Mouse (Mus musculus): Measurements from ENCODE around the gene Carm1. TPM values are rescaled to one million over a fixed set of nuclear protein-coding genes. Genes with fewer than 3 reads are reported as not detected.
"Not testable (repeated sequence)": the region's sequence is repeated elsewhere in the genome, so short reads cannot be mapped to it uniquely, and the experiment has no call there.

Gene Carm1
- polyA plus RNA-seq, 1 experiment: 47.7 TPM

DNA sequence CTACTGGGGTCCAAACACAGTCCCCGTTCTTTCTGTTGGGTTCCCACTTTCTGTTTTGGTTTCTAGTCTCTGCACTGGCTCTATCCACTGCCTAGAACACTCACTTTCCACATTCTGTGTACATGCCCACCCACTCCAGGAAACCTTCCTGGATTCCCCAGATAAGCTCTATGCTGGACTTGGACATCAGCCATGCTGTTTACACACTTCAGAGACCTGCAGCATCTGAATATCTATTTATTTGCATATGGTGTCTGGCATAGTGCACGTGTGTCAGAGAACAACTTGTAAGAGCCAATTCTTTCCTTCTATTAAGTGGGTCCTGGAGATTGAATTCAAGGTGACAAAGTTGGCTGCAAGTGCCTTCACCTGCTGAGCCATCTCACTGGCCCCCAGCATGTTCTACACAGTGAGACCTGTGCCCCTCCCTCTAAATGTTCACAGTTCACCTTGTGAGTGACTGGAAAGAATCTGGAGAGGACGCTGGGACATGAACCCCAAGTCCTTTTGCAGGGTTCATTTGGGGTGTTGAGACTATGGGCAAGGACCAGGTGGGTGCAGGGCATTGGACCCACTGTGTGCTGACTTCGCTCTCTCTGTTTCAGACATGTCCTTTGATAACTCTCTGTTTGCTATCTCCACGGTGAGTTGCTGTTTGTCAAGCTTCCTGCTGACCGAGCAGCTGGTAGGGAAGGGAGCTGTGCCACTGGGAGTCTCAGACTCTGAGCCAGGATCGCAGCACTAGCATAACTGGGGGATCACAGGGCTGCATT is 6.5 kb upstream of the Carm1 start:
- H3K27me3 ChIP-seq (replicated peaks; ENCODE audit: control insufficient read depth, insufficient read depth, low read length): no peaks in the 10 kb centered on the region
- no peak overlapping the region for H3K27ac ChIP-seq (ENCODE audit: insufficient read depth, low read depth, low read length)
- TF ChIP-seq POLR2A (IDR thresholded peaks at IDR 0.05; ENCODE audit: low read depth, low read length): no peak
- TF ChIP-seq CTCF (conservative IDR thresholded peaks at IDR 0.05; ENCODE audit: insufficient read depth, insufficient read length, low read depth, low read length): no peak
- 73% methylated on average over 7 of the region's 7 CpGs for WGBS
- H3K4me1 ChIP-seq (ENCODE audit: control insufficient read depth, insufficient read depth, low read length): 0 out of 2 replicates have a peak, but pooled peaks cover under 1% of the 10 kb centered on the region
- H3K4me3 ChIP-seq (ENCODE audit: insufficient read depth, low read depth, low read length): no peak overlapping the region
- no peak for DNase-seq
- H3K36me3 ChIP-seq (ENCODE audit: control insufficient read depth, insufficient read depth, low read length): no peaks in the 10 kb centered on the region

DNA sequence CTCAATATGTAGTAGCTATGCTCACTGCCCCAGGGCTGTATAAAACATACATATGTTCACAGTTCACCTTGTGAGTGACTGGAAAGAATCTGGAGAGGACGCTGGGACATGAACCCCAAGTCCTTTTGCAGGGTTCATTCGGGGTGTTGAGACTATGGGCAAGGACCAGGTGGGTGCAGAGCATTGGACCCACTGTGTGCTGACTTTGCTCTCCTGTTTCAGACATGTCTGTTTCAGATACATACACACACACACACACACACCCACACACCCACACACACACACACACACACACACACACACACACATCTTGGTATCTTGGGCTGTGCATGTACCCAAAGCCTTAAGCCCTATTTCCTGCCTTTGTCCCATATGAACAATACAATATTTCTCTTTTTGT is 4.7 kb upstream of the Carm1 start:
- not testable (repeated sequence) for H3K27me3 ChIP-seq (replicated peaks; ENCODE audit: control insufficient read depth, insufficient read depth, low read length); H3K36me3 ChIP-seq (ENCODE audit: control insufficient read depth, insufficient read depth, low read length); H3K27ac ChIP-seq (ENCODE audit: insufficient read depth, low read depth, low read length); DNase-seq; H3K4me1 ChIP-seq (ENCODE audit: control insufficient read depth, insufficient read depth, low read length); H3K4me3 ChIP-seq (ENCODE audit: insufficient read depth, low read depth, low read length)
- WGBS: 91% methylated on average over 2 of the region's 2 CpGs

DNA sequence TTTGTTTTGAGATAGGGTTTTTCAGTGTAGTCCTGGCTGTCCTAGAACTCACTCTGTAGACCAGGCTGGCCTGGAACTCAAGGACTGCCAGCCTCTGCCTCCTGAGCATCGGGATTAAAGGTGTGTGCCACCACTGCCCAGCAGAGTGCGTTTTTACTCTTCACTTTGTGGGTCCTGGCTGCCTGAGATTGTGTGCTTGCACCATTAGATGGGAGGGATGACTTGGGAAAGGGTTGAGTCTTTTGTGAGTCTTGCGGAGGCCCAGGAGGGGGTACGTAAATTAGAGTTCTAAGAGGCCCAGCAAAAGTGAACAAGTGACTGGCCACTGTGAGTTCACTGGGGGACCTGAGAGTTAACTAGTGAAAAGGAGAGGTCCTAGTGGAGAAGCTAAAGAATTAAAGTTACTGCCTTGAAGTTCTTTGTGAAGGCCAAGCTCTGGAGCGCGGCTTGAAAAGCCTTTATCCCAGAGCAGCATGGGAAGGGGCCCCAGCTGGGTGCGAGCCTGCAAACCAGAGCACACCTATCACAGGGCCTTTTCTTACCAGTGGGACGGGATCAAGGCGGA is 1.3 kb upstream of the Carm1 start:
- no peaks in the 10 kb centered on the region for H3K27me3 ChIP-seq (replicated peaks; ENCODE audit: control insufficient read depth, insufficient read depth, low read length)
- peaks cover 7% of the 10 kb centered on the region; the same call in 1 of the 2 replicates for H3K4me1 ChIP-seq (ENCODE audit: control insufficient read depth, insufficient read depth, low read length)
- H3K27ac ChIP-seq (ENCODE audit: insufficient read depth, low read depth, low read length): peak overlapping the region; percentile 63
- H3K36me3 ChIP-seq (ENCODE audit: control insufficient read depth, insufficient read depth, low read length): no peaks in the 10 kb centered on the region
- 14% methylated on average over 9 of the region's 9 CpGs for WGBS
- H3K4me3 ChIP-seq (ENCODE audit: insufficient read depth, low read depth, low read length): peak overlapping the region; percentile 81
- DNase-seq: no peak
- TF ChIP-seq CTCF (conservative IDR thresholded peaks at IDR 0.05; ENCODE audit: insufficient read depth, insufficient read length, low read depth, low read length) (no peak), POLR2A (IDR thresholded peaks at IDR 0.05; ENCODE audit: low read depth, low read length) (peak; percentile 5)

DNA sequence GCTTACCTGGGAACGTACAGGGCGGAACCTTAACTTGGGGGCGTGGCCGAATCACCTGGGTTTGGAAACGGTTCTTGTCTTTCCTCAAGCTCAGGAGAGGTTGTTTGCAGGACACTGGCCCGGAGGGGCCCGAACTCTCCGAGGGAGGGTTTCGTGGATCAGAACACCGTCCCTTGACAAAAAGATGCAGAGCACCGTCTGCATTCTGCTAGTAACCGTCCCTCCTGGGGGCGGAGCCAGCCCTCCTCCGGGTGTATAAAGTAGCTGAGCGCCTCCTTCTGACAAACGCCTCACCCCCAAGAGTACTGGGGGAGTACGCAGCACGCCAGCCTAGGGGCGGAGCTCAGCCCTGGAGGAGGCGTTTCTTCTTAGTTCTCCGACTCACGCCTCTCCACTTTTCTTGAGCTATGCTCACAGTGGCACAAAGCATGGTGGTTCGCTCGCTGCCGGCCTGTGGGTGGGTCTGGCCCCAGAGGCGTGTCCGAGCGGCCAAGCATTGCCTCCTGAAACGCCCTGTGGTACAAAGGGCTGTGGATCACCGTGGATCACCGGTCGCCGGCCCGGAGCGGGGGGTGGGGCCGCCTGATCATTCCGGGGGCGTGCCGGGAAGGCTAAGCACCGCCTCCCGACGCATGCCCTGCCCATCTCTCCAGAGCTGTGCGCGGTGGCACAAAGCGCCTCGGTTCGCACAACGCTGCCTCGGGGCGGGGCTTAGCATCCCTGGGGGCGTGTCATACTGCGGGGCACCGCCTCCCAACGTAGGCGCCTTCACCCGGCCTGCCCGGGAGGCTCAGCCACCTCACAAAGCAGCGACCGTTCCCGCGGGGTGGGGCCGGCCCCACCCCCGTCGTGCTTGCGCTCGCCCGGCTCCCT is 542 bp upstream of the Carm1 start:
- Histone ChIP-seq H3K36me3 (ENCODE audit: control insufficient read depth, insufficient read depth, low read length) (no peaks in the 10 kb centered on the region), H3K4me3 (ENCODE audit: insufficient read depth, low read depth, low read length) (peak overlapping the region; percentile 81), H3K27ac (ENCODE audit: insufficient read depth, low read depth, low read length) (peak overlapping the region; percentile 84), H3K4me1 (ENCODE audit: control insufficient read depth, insufficient read depth, low read length) (peaks cover 7% of the 10 kb centered on the region; the same call in 1 of the 2 replicates), H3K27me3 (replicated peaks; ENCODE audit: control insufficient read depth, insufficient read depth, low read length) (no peaks in the 10 kb centered on the region)
- WGBS: under 1% methylated on average over 67 of the region's 67 CpGs
- TF ChIP-seq POLR2A (IDR thresholded peaks at IDR 0.05; ENCODE audit: low read depth, low read length) (peak; percentile 27), CTCF (conservative IDR thresholded peaks at IDR 0.05; ENCODE audit: insufficient read depth, insufficient read length, low read depth, low read length) (peak; percentile 54)
- peak; percentile 100 for DNase-seq

DNA sequence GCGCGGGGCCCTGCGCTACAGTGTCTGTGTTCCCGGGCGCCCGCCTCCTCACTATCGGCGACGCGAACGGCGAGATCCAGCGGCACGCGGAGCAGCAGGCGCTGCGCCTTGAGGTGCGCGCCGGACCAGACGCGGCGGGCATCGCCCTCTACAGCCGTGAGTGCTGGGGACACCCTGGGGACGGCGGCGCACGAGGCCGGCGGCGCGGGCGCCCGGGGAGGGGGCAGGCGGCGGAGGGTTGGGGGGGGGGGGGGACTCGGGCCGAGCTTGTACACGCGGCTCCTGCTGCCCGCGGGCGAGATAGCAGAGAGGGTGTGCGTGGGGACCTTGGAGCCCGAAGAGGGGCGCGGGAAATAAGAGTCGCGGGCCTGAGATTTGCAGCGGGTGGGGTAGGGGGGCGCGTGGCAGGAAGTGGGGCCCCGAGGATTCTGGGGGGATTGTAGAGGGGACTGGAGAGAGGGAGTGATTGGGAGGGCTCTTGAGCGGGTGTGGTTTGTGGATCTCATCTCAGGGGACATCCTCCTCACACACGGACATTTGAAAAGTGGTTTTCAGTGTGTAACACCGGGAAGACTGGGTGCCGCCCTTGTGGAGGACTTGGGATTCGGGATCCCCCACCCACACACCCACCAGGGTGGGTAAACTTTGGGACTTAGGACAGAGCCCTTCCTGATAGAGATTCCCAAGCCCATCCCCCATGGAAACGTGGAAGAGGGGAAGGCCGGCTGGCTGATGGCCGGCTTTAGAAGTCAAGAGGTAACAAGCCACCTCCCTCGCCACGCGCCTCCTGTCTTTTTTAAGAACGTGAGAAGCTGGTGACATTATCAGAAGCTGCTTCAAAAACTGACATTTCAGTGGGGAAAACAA is 614 bp downstream of the Carm1 start:
- WGBS: 1% methylated on average over 66 of the region's 66 CpGs
- H3K27ac ChIP-seq (ENCODE audit: insufficient read depth, low read depth, low read length): peak overlapping the region; percentile 80
- TF ChIP-seq POLR2A (IDR thresholded peaks at IDR 0.05; ENCODE audit: low read depth, low read length): no peak
- TF ChIP-seq CTCF (conservative IDR thresholded peaks at IDR 0.05; ENCODE audit: insufficient read depth, insufficient read length, low read depth, low read length): no peak

DNA sequence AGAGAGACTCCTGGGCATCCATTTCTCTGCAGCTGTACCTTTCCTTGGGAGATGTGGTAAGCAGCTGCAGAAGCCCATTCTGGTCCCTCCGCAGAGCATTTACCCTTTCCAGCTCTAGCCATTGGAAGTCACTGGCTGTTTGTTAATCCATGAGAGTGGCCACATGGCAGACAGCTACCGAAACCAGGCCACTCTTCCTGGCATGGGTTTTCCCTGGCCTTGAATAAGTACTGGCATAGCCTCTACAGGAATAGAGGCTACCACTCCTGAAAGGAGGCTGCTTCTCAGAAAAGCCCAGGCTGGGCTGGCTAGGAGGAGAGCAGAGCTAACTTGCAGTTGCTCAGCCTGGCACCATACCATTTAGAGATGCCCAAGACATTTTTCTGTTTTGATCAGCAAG is 4.4 kb downstream of the Carm1 start:
- DNase-seq: no peak
- Histone ChIP-seq H3K4me1 (ENCODE audit: control insufficient read depth, insufficient read depth, low read length) (peaks cover 4% of the 10 kb centered on the region; the same call in 1 of the 2 replicates), H3K27me3 (replicated peaks; ENCODE audit: control insufficient read depth, insufficient read depth, low read length) (no peaks in the 10 kb centered on the region), H3K36me3 (ENCODE audit: control insufficient read depth, insufficient read depth, low read length) (no peaks in the 10 kb centered on the region), H3K27ac (ENCODE audit: insufficient read depth, low read depth, low read length) (no peak overlapping the region), H3K4me3 (ENCODE audit: insufficient read depth, low read depth, low read length) (no peak overlapping the region)
- WGBS: 96% methylated on average over 2 of the region's 2 CpGs
- TF ChIP-seq CTCF (conservative IDR thresholded peaks at IDR 0.05; ENCODE audit: insufficient read depth, insufficient read length, low read depth, low read length) (no peak), POLR2A (IDR thresholded peaks at IDR 0.05; ENCODE audit: low read depth, low read length) (no peak)

More for the DNA sequence above, 614 bp downstream of the Carm1 start:
- DNase-seq: peak; percentile 68
- Histone ChIP-seq H3K4me3 (ENCODE audit: insufficient read depth, low read depth, low read length) (peak overlapping the region; percentile 92), H3K36me3 (ENCODE audit: control insufficient read depth, insufficient read depth, low read length) (no peaks in the 10 kb centered on the region), H3K4me1 (ENCODE audit: control insufficient read depth, insufficient read depth, low read length) (peaks cover 7% of the 10 kb centered on the region; the same call in 1 of the 2 replicates), H3K27me3 (replicated peaks; ENCODE audit: control insufficient read depth, insufficient read depth, low read length) (no peaks in the 10 kb centered on the region)
